Mouse (Mus musculus) neural tube, embryonic 14.5 days (tissue): Measurements from ENCODE around the gene Pdzd7. TPM values are rescaled to one million over a fixed set of nuclear protein-coding genes. Genes with fewer than 3 reads are reported as not detected.
"Not testable (repeated sequence)": the region's sequence is repeated elsewhere in the genome, so short reads cannot be mapped to it uniquely, and the experiment has no call there.

Experiments
- ATAC-seq: fragments of 200-750 bp; cut with Nextera tagmentation; 2 replicates; pipeline ENCODE4 v1.8.0; 2017; ENCODE audit warnings: low read depth, mild to moderate bottlenecking, moderate TSS enrichment, moderate library complexity
- H3K27ac ChIP-seq: fragments of 300-500 bp; sonication (generic); 2 replicates; pipeline ENCODE4 v1.5.1; 2014; ENCODE audit warnings: low read depth, mild to moderate bottlenecking, control low read depth, low read length, moderate library complexity, mixed read lengths
- H3K27me3 ChIP-seq: fragments of 300-500 bp; sonication (generic); 2 replicates; pipeline ENCODE4 v1.6.1; 2014; ENCODE audit warnings: low read length; ENCODE audit not compliant: control insufficient read depth, insufficient read depth
- H3K36me3 ChIP-seq: fragments of 300-500 bp; sonication (generic); 2 replicates; pipeline ENCODE4 v1.6.1; 2014; ENCODE audit warnings: low read length, mixed read lengths; ENCODE audit not compliant: control insufficient read depth, insufficient read depth
- H3K4me1 ChIP-seq: fragments of 300-500 bp; sonication (generic); 2 replicates; pipeline ENCODE4 v1.6.1; 2014; ENCODE audit warnings: low read length; ENCODE audit not compliant: control insufficient read depth, insufficient read depth
- H3K4me2 ChIP-seq: fragments of 300-500 bp; sonication (generic); 2 replicates; pipeline ENCODE4 v1.6.1; 2014; ENCODE audit warnings: mild to moderate bottlenecking, low read depth, low read length, control low read depth
- H3K4me3 ChIP-seq: fragments of 300-500 bp; sonication (generic); 2 replicates; pipeline ENCODE4 v1.5.1; 2014; ENCODE audit warnings: low read depth, low read length, control low read depth, mixed read lengths
- H3K9ac ChIP-seq: fragments of 300-500 bp; sonication (generic); replicated peaks from 2 replicates; pipeline ENCODE4 v1.6.1; 2014; ENCODE audit warnings: low read depth, mild to moderate bottlenecking, control low read depth, low read length, mixed read lengths
- H3K9me3 ChIP-seq: fragments of 300-500 bp; sonication (generic); 2 replicates; pipeline ENCODE4 v1.6.1; 2016; ENCODE audit warnings: low read length; ENCODE audit not compliant: control insufficient read depth
- WGBS: fragments of 180-500 bp; shearing (Covaris S2); extraction: QIAGEN DNeasy Blood & Tissue Kit; methylation state at CpG from one replicate; pipeline ENCODE4 v1.1.7; 2014; 5-methylcytosine and 5-hydroxymethylcytosine counted together
- polyA plus RNA-seq: library from polyadenylated mRNA; unstranded; fragments of >200 nt; fragmentation: Nextera tagmentation; extraction: Ambion mirVana; gene quantifications from 2 replicates; pipeline ENCODE4 v1.2.1, GENCODE M21; 2014

Gene Pdzd7
- polyA plus RNA-seq, 1 experiment from 2014 or later, result 2.5 TPM

DNA sequence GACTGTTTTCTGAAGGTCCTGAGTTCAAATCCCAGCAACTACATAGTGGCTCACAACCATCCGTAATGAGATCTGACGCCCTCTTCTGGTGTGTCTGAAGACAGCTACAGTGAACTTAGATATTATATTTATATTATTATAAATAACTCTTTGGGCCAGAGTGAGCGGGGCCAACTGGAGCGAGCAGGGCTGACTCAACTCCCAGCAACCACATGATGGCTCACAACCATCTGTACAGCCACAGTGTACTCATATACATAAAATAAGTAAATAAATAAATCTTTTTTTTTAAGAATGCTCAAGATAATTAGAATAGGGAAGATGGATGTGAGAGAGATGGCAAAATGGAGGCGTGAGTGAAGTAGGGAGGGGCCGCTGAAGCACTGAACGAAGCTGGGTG lies 7.3 kb downstream of the Pdzd7 start:
- not testable (repeated sequence) for H3K9ac ChIP-seq, H3K27ac ChIP-seq, H3K36me3 ChIP-seq, H3K4me3 ChIP-seq, H3K27me3 ChIP-seq, ATAC-seq, H3K4me1 ChIP-seq, H3K9me3 ChIP-seq, H3K4me2 ChIP-seq
- 92% methylated on average over 7 of the region's 7 CpGs for WGBS

DNA sequence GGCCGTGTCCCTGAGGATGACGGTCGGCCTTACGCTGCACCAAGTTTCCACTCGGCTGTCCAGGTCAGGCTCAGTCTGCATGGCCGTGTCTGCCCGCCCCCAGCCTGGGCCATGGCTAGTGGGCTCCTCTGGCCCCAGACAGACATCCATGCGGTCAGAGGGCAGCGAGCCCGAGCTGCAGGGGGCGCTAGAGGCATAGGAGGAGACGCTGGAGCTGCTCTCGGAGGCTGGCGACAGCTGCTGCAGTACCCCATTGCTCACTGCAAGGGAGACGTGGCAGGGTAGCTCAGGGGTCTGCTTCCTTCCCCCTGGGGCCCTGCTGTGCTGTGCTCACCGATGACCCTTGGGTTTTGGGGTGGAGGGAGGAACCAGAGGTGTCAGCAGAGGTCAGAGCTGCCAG lies 8.7 kb downstream of the Pdzd7 start:
- no peak for ATAC-seq
- WGBS, result 26% methylated on average over 16 of the region's 16 CpGs
- H3K36me3 ChIP-seq, result no peaks in the 10 kb centered on the region

DNA sequence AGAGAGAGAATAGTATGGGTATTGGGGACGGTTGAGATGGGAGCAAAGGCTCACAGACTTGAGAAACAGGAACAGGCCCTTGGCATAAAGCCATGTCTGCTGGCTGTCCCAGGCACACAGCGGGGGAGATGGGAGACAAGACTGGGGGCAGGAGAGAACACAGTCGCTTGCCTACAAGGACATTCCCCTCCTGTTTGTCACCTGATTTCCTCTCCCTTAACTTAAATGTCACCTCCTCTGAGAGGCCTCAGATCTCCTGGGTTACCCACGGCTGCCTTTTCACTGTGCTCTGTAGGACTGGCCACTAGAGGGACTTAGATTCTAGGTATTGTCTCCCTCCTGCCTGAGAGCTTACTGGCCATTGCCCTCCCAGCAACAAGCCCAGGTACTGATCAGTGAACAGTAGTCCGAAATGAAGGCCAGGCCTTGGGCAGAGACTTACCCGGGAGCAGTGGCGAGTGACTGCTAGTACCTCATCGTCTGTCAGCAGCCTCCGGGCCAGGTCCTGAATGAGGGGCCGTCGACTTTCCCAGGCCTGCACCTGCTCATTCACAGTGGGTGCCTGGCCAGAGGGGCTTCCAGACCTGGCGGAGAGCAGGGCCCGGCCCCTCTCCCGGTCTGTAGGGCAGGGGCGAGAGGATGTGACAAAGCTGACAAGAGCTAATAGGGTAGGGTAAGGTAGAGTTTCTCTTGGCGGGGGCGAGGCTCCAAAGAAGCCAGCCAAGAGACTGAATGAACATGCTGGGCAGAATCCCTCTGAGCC lies 12.8 kb downstream of the Pdzd7 start:
- Histone ChIP-seq H3K4me3 (no peak overlapping the region), H3K9ac (no peak overlapping the region), H3K4me1 (peaks cover 6% of the 10 kb centered on the region; the same call in 1 of the 2 replicates), H3K9me3 (no peaks in the 10 kb centered on the region), H3K4me2 (no peak overlapping the region), H3K36me3 (0 out of 2 replicates have a peak, but pooled peaks cover 3% of the 10 kb centered on the region), H3K27me3 (no peaks in the 10 kb centered on the region), H3K27ac (no peak overlapping the region)
- 46% methylated on average over 17 of the region's 17 CpGs for WGBS
- no peak for ATAC-seq

More for the DNA sequence above, 8.7 kb downstream of the Pdzd7 start:
- Histone ChIP-seq H3K27me3 (no peaks in the 10 kb centered on the region), H3K4me2 (no peak overlapping the region), H3K4me1 (no peaks in the 10 kb centered on the region), H3K9me3 (no peaks in the 10 kb centered on the region), H3K4me3 (no peak overlapping the region), H3K9ac (no peak overlapping the region), H3K27ac (no peak overlapping the region)

DNA sequence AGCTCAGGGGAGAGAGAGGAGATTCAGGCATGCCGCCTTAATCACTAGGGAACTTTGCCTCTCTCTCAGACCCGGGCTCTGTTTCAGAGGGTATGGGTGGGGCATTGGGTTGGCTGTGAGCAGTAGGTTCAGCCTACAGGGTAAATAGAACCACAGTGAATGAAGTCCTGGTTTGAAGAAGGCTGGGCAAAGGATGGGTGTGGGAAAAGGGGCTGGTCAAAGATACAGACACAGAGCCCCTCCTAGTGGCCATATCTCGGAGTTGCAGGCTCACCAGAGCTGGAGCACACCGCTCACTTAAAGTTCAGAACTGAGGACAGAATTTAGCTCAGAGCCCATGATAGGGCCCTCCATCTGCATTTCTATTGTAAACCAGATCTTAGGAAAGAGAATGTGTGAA lies 13.7 kb downstream of the Pdzd7 start:
- Histone ChIP-seq H3K4me2 (no peak overlapping the region), H3K9ac (no peak overlapping the region), H3K9me3 (no peaks in the 10 kb centered on the region), H3K36me3 (peaks cover 8% of the 10 kb centered on the region; the same call in 1 of the 2 replicates), H3K27me3 (no peaks in the 10 kb centered on the region), H3K4me3 (no peak overlapping the region), H3K27ac (no peak overlapping the region), H3K4me1 (peaks cover 6% of the 10 kb centered on the region; the same call in 1 of the 2 replicates)
- peak; percentile 36 for ATAC-seq
- 16% methylated on average over 4 of the region's 4 CpGs for WGBS

DNA sequence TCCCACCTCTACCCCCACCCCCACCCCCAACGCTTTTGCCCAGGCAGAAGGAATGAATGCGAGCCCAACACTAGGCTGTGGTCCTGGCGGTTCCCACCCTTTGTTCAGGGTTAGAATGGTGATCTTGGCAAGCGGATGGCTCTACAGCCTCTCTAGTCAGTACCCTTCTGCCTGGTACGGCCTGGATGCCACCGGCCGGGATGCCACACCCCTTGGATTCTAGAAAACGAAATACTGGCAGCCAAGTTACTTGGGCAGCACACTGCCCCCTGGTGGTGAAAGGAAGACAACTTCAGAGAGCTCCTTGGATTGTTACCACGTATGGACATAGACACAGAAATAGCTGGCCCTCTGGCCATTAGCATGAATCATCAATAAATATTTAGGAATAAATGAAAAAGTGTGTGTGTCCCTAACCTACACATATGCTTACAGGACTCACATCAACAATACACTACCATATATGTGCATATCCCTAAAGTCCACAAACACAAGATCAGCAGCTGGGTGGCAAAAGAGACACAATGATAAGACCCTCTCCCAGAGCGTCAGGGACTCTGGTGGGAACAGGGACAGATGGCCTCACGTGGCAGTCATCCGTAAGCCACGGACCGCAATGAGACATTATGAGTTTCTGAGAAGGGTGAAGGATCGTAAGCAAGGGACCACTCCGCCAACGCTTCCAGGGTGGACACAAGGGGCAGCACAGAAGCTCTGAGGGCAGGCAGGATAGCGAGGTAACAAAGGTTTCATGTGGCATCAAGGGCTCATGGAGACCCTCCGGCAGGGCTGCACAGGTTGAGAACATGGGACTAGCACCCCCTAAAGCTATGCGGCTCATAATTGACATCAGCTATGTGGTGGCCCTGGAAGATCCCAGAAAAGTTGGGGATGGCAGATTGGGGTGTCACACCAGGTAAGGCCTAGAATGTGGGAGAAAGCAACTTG lies 14.5 kb downstream of the Pdzd7 start:
- no peaks in the 10 kb centered on the region for H3K9me3 ChIP-seq
- H3K4me3 ChIP-seq, result no peak overlapping the region
- H3K4me2 ChIP-seq, result peak overlapping the region; percentile 22; the same call in 1 of the 2 replicates
- H3K36me3 ChIP-seq, result peaks cover 15% of the 10 kb centered on the region; the same call in 1 of the 2 replicates
- H3K9ac ChIP-seq, result no peak overlapping the region
- ATAC-seq, result peak; percentile 26; the same call in 1 of the 2 replicates
- peaks cover 6% of the 10 kb centered on the region; the same call in 1 of the 2 replicates for H3K4me1 ChIP-seq
- WGBS, result 34% methylated on average over 20 of the region's 20 CpGs
- no peaks in the 10 kb centered on the region for H3K27me3 ChIP-seq
- no peak overlapping the region for H3K27ac ChIP-seq

DNA sequence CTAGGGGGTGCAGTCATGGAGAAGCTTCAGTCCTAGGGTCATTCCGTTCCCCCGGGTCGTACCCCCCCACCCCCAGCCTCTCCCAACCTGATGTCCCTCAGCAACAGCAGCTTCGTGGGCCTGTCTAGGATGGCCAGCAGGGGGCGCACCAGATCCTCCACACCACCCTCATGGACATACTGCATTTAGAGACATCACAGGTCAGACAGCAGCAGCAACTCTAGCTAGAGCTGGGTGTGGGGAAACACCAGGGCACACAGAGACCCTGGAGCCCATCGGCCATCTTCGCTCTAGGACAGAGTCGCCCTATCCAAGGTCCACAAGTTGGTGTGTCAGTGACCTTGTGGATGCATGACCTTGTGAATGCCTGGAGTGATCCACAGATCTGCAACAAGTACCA lies 15.4 kb downstream of the Pdzd7 start:
- ATAC-seq, result peak; percentile 2; the same call in 1 of the 2 replicates
- Histone ChIP-seq H3K9me3 (no peaks in the 10 kb centered on the region), H3K4me1 (peaks cover 6% of the 10 kb centered on the region; the same call in 1 of the 2 replicates), H3K27me3 (no peaks in the 10 kb centered on the region), H3K36me3 (peaks cover 24% of the 10 kb centered on the region; the same call in 1 of the 2 replicates), H3K4me2 (no peak overlapping the region), H3K9ac (no peak overlapping the region), H3K27ac (no peak overlapping the region), H3K4me3 (no peak overlapping the region)
- WGBS, result 41% methylated on average over 8 of the region's 8 CpGs

DNA sequence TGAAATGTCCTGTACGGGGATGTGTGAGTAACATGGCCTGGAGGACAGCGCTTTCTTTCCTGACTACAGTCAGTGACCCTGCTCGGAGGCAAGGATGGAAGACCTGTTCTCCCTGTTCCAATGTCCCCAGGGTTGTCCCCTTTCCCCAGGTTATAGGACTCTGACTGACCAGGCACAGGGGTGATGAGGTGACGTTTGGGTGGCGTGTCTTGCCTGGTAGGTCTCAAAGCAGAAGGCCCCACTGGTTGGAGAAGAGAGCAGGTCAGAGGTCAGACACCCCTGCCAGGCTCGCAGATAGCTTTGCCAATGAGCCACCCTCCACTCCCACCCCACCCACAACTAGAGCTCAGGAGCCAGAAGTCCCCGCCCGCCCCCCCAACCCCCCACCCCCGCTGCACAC lies 15.9 kb downstream of the Pdzd7 start:
- Histone ChIP-seq H3K27me3 (no peaks in the 10 kb centered on the region), H3K9ac (no peak overlapping the region), H3K4me3 (no peak overlapping the region), H3K4me1 (peaks cover 6% of the 10 kb centered on the region; the same call in 1 of the 2 replicates), H3K36me3 (peaks cover 28% of the 10 kb centered on the region), H3K9me3 (no peaks in the 10 kb centered on the region), H3K4me2 (no peak overlapping the region), H3K27ac (no peak overlapping the region)
- WGBS, result 68% methylated on average over 9 of the region's 9 CpGs
- ATAC-seq, result no peak

DNA sequence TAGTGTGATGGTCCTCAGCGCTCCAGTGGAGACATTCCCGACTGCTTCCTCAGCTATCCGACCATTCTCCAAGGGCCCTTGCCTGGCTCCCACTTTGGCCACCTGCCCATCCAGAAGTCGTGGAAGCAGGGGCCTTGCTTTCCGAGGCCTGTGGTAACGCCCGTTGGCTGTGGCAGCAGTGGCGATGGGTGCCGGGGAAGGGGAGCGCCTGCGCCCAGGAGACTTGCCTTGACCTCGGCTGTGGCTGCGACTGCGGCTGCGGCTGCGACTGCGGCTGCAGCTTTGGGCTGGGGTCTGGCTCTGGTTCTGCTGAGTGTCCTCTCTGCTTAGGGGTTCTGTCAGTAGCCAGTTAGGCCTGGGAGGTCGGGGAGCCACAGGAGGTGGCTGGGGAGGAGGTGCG lies 16.8 kb downstream of the Pdzd7 start:
- Histone ChIP-seq H3K9me3 (no peaks in the 10 kb centered on the region), H3K4me1 (peaks cover 6% of the 10 kb centered on the region; the same call in 1 of the 2 replicates), H3K27me3 (no peaks in the 10 kb centered on the region), H3K4me3 (no peak overlapping the region), H3K27ac (no peak overlapping the region), H3K9ac (no peak overlapping the region), H3K4me2 (no peak overlapping the region), H3K36me3 (peaks cover 31% of the 10 kb centered on the region)
- 65% methylated on average over 19 of the region's 19 CpGs for WGBS
- ATAC-seq, result no peak
